Mouse (Mus musculus): ENCODE data around the gene Adgrv1.

Gene Adgrv1

DNA sequence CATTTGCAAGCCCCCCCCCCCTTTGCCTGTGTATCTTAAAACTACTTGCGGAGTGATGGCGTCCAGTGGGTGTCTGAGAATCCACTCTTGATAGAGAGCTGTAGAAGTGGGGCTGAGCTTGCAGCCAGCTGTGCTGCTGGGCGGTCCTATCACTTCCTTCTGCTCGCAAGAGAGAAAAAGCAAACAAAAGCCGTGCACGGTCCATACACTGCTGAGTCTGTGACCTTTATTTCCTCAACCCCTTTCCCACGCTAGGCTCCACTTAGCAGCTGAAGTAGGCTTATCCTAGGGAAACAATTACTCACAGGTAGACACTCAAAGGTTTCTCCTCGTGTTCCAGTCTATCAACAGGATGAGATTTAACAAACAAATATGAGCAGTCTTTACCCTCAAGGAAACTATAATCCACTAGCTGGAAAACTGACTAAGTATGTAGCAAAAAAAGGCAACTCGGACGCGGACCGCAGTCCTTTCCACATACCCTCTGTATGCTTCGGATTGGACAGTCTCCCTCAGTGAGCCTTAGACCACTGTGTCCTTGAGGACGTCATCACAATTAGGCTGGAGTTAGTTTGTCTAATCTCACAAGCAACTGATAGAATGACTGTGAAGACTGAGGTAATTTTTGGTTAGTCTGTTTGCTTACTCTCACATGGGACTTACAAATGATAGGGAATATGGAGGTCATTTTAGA is 281.3 kb downstream of the Adgrv1 start:
- intact Hi-C loops (cut with DNase I), result loop anchor here (5.0 kb wide), 1 partner anchor 34 kb away; no protein-coding TSS in a partner anchor

DNA sequence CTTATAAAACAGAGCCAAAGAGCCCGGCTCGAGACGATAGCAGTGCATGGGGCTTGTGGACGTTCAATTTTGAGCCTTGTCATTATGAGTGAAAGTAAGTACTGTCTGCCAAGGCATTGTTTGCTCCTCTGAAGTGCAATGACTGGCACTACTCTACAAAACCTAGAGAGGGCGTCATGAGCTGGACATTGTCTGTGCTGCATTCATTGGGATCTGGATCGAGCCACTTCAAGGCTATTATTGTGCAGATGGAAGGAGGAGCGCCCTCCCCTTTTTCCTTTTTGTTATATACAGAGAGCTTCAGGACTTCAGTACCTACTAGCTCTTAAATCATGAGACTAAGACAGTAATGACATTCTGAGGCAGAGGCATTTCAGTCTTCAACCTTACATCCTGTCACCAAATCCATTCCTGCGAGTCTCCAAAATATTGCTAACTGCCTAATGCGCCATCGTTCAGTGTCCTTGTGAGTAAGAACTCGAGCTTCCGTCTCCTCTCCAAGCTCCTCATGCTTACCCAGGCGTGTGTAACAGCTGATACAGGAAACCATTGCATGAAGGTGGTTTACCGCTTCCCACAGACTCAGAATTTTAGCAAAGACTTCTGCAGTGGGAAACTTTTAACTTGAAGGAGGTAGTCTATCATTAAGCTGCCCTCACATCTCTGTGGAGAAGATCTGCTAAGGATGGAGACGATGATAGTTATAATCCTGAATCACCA is 285.5 kb downstream of the Adgrv1 start:
- intact Hi-C loops (cut with DNase I), result no loop called here

DNA sequence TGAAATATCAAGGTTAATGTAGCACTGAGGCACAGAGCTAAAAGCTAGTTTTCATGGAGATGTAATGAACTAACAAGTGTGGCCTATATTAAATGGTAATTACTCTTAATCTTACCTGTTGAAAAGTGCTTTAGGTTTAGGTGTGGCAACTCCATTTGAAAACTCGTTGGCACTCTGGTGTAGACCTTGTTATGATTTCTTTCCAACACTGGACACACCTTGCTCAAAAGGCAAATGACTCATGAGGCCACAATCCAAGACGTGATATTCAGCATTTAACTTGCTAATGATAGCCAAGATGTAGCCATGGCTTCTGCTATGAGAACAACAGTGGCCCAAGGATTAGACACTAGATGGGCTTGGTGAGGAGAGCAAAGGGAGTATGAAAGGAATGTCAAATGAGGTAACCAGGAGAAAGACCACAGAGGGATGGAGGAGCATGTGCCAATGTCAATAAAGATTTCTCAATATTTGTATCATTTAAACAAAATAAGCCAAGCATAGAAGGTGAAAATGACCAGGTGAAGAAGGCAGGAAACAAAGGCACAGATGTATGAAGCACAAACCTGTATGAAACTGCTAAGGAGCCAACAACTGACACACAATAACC is 289.9 kb downstream of the Adgrv1 start:
- intact Hi-C loops (cut with DNase I), result no loop called here

DNA sequence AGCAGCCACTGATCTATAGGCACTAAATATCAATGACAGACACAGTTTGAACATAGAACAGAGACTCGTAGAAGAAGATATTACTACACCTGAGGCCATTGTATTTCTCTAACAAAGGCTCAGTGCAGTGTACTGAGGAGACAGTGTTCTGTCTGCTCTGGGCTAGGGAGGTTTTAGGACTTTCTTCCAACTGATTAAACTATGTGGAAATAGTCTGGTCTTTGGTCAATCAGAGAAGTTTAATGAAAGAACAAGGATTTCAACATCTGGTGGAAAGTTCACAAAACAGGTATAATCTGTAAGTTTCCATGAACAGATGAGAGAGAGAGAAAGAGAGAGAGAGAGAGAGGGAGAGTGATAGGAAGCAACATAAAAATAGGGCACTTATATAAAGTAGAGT is 297.7 kb downstream of the Adgrv1 start:
- intact Hi-C loops (cut with DNase I), result no loop called here

DNA sequence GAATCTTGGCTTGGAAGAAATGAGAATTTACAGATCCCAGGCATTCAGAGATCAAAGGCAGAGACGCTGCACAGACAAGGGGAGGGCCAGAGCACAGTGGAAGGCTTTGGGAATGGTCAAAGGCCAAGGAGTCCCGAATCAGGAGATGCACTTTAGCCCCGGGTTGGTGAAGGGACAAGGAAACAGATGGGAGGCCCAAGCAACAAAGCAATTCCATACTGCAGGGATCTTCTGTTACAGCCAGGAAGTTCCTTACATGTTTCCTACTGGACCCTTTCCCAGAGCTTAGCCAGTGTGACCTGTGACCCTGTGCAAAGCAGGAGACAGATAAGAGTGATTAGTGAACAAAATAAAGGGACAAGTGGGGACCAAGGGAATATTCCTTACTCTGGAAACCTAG is 300.9 kb downstream of the Adgrv1 start:
- intact Hi-C loops (cut with DNase I), result no loop called here

DNA sequence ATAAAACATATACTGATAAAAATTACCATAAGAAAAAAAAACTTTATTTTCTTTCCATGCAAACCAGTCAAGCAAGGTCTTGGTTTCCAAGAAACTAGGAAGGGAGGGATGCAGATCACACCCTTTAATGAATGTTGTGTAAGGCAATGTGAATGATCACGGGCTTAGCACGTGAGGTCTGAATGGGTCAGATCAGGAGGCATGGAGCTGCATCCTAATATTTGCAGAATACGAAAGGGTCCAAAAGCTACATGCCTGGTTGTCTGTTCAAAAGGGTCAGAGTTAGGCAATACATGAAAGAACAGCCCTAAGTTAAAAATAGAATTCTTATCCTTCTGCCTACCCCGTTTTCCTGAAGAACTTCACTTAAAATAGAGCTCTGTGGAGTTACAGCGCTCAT is 303.2 kb downstream of the Adgrv1 start:
- intact Hi-C loops (cut with DNase I), result no loop called here

DNA sequence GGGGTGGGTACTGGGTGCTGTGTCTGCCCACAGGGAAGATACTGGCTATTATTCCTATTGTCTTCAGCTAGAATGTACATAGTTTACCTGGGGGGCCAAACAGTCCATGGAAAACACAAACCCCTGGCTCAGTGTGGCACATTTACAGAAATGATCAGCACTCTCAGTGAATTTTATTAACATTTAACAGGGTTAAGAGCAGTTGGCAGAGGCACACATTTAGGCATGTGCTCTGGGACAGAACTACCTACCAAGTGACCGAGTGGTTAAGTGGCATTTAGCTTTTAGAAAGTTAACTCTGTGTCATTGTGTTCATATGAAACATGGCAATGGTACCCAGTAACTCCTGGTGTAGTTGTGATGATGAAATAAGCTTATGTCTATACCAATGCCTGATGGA is 304.8 kb downstream of the Adgrv1 start:
- intact Hi-C loops (cut with DNase I), result no loop called here

DNA sequence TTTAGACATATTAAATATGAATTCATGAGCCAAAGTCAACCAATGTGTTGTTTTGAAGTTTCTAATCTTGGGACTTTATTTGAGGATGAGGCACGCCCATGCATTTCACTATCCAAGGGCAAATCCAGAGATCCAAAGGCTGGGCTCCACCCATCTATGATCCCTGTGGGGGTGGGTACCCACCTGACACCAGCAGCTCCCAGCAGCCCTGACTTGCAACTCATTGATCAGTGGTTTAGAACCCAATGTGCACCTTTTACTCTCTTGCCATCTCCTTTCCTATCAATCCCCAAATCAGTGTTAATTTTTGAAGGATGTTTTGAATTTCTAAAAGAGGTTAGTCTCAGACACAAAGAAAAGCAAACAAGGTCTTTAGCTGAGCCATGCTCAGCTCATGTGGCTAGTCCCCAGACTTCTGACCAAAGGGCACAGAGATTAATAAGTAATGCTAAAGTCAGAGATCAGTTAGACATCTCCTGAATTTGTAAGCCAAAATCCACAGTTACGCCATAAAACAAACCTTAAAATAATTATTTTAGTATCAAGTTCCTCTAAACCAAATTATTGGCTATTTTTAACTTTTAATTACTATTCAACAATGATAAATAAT is 307.2 kb downstream of the Adgrv1 start:
- intact Hi-C loops (cut with DNase I), result no loop called here

DNA sequence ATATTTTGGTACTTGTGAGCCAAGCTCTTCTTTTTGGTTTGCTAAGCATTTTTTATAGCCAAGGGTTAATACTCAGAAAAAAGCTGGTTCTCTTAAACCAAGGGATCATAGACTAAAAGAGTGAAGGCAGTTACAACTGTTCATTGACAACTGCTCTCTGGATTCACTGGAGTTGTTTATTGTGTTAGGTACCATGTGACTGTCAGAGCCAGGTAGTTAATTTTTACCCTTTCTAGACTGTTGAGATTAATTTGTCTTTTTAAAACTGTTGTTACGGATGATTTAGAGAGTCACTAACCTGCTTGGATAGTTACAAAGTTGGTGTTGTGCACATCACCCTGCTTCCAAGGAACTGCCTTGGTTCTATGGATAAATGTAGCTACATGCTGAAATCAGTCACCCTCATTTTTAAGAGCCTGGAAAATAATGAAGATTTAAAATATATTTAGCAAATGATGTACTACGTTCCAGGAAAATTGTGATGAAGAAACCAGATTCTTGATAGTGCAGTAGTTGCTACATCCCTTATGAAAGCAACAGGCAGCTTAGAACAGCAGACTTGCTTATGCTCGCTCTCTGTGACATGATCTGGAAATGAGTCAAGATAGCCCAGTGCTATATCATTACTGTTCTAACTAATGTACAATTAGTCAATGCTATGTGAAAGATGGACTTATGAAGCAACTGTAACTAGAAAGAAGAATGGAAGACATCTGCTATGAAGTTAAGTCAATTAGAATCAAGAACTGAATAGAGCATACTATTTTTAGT is 309.2 kb downstream of the Adgrv1 start:
- intact Hi-C loops (cut with DNase I), result no loop called here

DNA sequence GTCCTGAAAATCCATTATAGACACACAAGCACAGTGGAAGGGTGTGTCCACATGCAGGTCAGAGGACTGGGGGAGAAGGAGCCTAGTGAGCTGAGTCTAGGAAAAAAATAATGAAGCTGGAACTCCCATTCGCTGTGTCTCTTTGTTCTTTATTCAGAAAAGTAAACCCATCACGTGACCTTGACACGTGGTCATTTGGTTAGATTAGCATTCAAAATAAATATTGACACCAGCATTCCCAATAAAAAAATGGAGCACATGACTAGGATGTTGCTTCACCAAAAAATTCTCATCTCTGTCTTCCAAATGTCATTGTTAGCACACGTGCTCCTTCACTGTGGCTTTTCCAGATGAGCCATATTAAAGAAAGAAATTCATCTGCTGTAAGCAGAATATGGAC is 316.4 kb downstream of the Adgrv1 start:
- intact Hi-C loops (cut with DNase I), result loop anchor here (5.0 to 10.0 kb wide), 2 partner anchors 36 to 352 kb away; no protein-coding TSS in a partner anchor

DNA sequence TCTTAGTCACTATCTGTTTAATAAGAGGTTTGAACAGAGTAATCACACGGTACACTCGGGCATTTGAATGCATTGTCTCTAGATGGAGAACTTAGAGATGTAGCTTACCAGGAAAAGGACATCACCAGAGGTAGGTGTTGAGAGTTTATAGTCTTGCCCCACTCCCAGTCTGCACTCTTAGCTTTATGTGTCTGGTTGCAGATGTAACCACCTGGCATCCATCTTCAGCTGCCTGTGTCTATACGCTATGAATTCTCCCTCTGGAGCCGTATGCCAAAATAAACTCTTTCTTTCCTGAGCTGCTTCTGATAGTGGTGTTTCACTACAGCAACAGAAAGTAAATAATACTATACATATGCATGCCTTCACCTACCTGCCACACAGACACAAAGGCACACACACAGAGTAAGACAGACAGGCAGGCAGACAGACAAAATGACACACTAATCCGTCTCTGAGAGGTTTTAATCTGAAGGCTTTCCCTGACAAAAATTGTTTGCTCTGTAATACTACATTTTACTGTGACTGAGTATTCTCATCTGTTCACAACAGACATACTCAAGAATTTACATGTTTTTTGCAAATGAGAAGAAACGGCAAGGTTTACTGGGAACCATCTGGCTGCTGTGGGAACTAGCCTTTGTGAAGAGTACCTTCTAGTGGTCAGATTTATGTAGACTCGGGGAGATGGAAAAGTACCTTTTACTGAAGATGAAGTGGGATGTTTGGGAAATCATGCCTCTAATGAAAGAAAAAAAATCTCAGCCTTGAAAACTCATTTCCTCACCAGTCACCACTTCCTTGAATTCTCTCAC is 318.4 kb downstream of the Adgrv1 start:
- intact Hi-C loops (cut with DNase I), result loop anchor here (1.0 to 10.0 kb wide), 4 partner anchors 38 to 431 kb away; partner anchors contain the start of gene Arrdc3

DNA sequence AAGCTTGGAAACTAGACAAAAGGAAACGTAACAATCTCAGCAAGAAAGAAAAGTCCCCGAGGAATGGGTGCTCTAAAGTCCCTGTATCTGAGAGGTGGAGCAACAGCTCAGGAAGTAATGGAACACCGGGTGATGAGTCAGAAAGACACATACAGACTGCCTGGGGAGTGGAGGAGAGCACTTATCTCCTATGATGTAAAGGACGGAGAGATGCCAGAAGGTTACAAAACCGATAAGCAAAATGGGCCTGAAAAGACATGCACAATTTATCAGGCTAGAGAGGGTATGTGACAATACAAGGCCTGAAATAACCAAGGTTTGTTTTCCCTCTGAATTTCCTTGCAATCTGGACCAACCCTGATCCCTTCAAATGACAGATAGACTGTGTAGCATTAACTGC is 320.8 kb downstream of the Adgrv1 start:
- intact Hi-C loops (cut with DNase I), result loop anchor here (5.0 to 10.0 kb wide), 2 partner anchors 155 to 347 kb away; no protein-coding TSS in a partner anchor

DNA sequence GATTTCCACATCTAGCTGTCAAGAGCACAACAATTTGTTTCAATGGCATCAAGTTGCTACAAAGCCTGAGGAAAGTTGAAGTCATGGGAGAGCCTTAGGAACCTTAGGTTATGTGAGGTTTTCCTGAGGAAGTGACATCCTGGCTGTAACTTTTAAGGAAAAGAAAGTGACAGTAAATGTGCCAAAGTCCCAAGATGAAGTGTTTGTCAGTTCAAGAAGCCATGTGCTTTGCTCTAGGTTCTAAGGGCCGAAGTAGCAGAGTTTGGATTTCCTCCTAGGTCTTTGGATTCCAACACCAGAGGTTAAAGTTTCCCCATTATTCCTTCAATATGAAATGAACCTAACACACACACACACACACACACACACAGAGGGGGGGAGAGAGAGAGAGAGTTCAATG is 332.1 kb downstream of the Adgrv1 start:
- intact Hi-C loops (cut with DNase I), result no loop called here

DNA sequence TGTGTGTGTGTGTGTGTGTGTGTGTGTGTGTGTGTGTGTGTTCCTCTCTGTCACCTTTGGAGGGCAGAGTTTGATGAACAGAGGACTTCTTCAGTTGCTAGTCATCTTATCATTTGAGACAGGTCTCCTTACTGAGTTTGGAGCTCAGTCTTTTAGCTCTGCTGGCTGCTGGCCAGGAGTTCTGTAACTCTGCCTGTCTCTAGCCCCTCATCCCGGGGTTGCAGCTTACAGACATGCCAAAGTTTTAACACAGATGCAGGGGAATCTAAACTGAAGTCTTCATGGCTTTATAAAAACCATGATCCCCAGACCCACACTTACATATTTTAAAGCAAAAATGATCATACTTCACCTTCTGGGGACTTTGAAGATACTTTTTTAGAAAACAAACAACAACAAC is 338.8 kb downstream of the Adgrv1 start:
- intact Hi-C loops (cut with DNase I), result no loop called here

DNA sequence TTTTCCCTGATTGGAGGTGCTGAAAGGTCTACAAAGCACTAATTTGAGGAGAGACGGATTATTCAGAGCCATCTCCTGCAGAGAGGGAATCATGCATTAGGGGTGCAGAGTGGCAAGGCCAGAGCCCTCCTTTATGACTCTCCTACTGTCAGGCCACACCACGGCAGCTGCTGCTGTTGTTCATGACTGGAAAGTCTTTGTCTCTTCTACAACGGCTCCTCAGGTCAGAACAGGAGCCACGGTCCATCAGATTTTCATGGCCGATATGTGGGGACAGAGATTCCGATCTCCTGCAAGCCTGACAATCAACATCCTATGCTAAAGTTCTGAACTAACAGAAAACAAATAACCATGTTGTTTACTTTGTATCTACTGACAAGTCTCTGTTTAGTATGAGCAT is 350.8 kb downstream of the Adgrv1 start:
- intact Hi-C loops (cut with DNase I), result no loop called here

DNA sequence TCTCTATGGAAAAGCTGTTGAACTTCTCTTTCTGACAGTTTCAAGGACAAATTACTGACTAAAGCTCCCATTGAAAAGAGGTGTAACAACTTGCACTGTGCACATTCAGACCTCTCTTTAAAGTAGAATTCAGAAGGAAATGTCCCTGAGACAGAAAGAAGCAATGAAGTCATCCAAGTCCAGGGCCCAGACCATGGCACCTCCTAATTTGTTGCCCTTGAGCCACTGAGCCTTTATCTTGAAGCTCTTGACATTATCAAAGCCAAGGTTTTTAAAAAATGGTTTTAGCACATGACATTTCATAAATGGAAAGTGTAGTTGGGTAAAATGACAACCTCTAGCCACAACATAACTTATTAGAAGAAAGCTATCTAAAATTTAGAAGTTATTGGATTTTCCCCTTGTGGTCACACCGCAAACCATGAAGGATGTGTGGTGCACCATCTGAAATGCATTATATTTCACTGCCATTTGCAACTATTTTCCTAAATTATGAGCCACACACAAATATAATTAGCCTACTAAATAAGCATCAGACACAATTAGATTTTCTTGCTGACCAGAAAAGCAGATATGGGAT is 352.2 kb downstream of the Adgrv1 start:
- intact Hi-C loops (cut with DNase I), result no loop called here

DNA sequence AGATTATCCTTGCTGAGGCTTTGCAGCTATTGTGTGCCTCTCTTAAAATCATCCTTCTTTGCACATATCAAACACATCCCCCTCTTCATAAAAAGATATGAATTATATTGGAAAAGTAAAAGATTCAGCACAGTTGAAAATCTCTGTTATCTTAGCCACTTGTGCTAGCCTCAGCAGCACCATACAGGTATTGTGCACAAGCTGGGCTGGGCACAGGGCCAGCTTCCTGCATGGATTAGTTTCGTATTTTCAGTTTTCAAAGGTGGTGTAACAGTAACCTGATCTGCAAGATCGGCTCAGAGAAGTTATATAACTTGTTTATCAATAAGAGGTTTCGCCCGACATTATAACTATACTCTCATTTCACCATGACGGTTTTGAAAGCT is 353.6 kb downstream of the Adgrv1 start:
- intact Hi-C loops (cut with DNase I), result no loop called here

DNA sequence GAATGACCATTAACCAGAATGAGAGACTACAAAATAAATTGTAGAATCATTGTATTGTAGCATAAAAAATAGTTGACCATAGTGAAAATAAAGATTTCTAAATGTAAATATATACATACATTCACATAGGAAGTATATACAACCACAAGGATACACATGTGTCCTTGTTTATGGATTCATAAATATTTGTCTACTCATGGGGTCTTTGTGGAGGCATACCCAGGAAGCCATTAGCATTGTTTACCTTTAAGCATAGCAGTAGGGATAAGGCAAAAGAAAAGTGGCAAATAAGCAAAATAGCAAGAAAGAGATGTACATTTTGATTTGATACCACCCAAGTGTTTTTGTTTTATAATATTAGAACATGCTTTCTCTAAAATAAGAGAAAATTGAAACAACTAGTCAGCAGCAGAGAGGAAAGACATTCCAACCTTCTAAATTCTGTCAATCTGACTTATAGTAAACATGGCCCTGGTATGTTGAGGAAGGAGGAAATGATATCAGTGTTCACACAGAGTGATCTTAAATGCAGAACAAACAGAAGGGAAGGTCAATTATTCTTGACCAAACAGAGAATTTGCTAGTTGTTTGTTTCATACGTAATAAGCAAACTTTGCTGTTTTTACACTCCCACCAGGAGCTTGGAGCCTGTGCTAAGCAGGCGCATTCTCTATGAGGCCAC is 354.1 kb downstream of the Adgrv1 start:
- intact Hi-C loops (cut with DNase I), result no loop called here

DNA sequence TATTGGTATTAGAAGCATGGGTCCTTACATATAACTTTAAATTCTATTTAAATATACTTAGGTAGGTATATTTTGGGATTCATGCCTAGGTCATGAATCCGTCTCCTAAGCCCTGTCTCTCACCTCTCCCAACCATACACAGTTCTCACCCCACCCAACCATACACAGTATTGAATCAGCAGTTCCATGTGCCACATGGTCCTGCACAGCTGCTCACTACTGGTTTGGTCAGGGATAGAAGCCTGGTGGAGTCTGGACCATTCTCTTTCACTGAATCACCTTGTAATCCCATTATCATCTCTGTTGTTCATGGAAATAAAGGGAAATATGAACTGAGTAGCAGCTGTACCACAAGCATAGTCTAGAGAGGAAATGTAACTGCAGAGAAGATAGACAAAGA is 359.1 kb downstream of the Adgrv1 start:
- intact Hi-C loops (cut with DNase I), result no loop called here
